Mouse (Mus musculus): Measurements from ENCODE around the gene Cacng6.

The Cacng6 gene

GRCm38 (mm10) chr7:3472774-3473173, 48.8 kb downstream of the Cacng6 start:
- no peak for DNase-seq

GRCm38 (mm10) chr7:3474291-3475080, 50.5 kb downstream of the Cacng6 start:
- DNase-seq, result peak in 1 of 2 experiments; percentile 5

GRCm38 (mm10) chr7:3476728-3477127, 52.7 kb downstream of the Cacng6 start:
- DNase-seq, result no peak

GRCm38 (mm10) chr7:3481948-3482608, 58.1 kb downstream of the Cacng6 start:
- no peak for DNase-seq

Measured in kidney, postnatal 36 days (tissue).